Mouse (Mus musculus): ENCODE measurements around the gene Hoxa11. TPM values are rescaled to one million over a fixed set of nuclear protein-coding genes. Genes with fewer than 3 reads are reported as not detected.
A peak's percentile ranks its signal among the peaks of the same experiment; 100 is the strongest.

Hoxa11 gene
- polyA plus RNA-seq (2012; rRNA removed), result 32.6 and 41.2 TPM in 2 replicates
- polyA plus RNA-seq (2014; fragmentation: Nextera tagmentation; extraction: Ambion mirVana), result 31.1 and 39.0 TPM in 2 replicates

DNA sequence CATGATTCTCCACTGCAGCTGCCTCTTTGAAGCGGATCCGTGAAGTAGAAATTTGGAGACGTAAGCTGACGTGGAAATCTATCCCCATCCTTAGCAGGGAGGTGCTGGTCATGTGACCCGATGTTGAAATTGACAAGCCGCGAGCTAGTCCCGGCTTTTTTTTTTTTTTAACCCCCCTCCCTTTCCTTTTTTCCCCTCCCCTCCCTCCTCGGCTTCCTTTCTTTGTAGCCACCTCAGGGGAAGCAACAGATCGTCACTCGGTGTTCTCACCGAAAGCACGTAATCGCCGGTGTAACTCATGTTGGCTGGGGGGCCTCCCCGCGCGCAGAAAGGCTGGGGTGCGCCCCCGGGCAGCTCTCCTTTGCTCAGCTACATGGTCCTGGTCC, at the start of gene Hoxa11:
Gene Hoxa11 (minus strand): TSS at position 54 of the 386 bp plus-strand sequence.
- Histone ChIP-seq H3K36me3 (ENCODE audit: control insufficient read depth, insufficient read depth, low read length) (peaks cover 20% of the 10 kb centered on the region), H3K4me2 (replicated peaks; ENCODE audit: low read depth, low read length, severe bottlenecking) (peak within 1 kb of the TSS; percentile 96), H3K9me3 (ENCODE audit: control insufficient read depth, low read length) (no peaks in the 10 kb centered on the region), H3K4me1 (ENCODE audit: control insufficient read depth, insufficient read depth, low read length) (peaks cover 33% of the 10 kb centered on the region), H3K27ac (replicated peaks; ENCODE audit: low read depth, low read length) (peak within 1 kb of the TSS; percentile 98), H3K4me3 (replicated peaks; ENCODE audit: low read length) (peak within 1 kb of the TSS; percentile 90), H3K9ac (ENCODE audit: low read depth, low read length, severe bottlenecking) (peak within 1 kb of the TSS; percentile 98), H3K27me3 (ENCODE audit: control insufficient read depth, insufficient read depth, low read length) (no peaks in the 10 kb centered on the region)
- WGBS, result under 1% methylated on average over 20 of the region's 20 CpGs
- DNase-seq (ENCODE audit: low spot score) (peak; percentile 82), ATAC-seq (ENCODE audit: low FRiP score, low read depth) (peak; percentile 64)
- no peak for TF ChIP-seq POLR2A (IDR thresholded peaks at IDR 0.05; ENCODE audit: borderline replicate concordance, extremely low read depth, insufficient read depth, insufficient read length)

DNA sequence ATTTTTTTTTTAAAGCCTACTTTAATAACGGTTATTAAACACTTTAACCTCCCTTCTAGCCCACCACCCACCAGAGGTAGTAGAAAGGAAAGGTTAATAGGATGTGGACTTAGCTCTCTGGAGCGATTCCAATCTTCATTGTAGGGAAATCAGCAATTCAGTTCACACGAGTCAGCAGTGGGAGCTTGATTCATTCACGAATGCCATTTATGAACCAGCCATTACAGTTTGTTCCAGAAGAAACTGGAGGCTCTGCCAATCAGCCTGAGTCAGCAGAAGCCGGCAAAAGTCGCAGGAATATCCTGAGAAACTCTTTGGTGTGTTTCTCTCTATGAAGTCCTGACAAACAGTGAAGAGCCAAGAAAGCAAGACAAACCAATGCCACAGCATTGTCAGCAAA, 49.0 kb upstream of the Hoxa11 start:
- Histone ChIP-seq H3K4me3 (replicated peaks; ENCODE audit: low read length) (no peak overlapping the region), H3K4me2 (replicated peaks; ENCODE audit: low read depth, low read length, severe bottlenecking) (no peak overlapping the region), H3K27ac (replicated peaks; ENCODE audit: low read depth, low read length) (no peak overlapping the region), H3K9me3 (ENCODE audit: control insufficient read depth, low read length) (no peaks in the 10 kb centered on the region), H3K27me3 (ENCODE audit: control insufficient read depth, insufficient read depth, low read length) (peaks cover 20% of the 10 kb centered on the region), H3K9ac (ENCODE audit: low read depth, low read length, severe bottlenecking) (no peak overlapping the region), H3K36me3 (ENCODE audit: control insufficient read depth, insufficient read depth, low read length) (no peaks in the 10 kb centered on the region), H3K4me1 (ENCODE audit: control insufficient read depth, insufficient read depth, low read length) (peaks cover 9% of the 10 kb centered on the region)
- 73% methylated on average over 6 of the region's 6 CpGs for WGBS
- TF ChIP-seq POLR2A (IDR thresholded peaks at IDR 0.05; ENCODE audit: borderline replicate concordance, extremely low read depth, insufficient read depth, insufficient read length), result no peak
- ATAC-seq (ENCODE audit: low FRiP score, low read depth) (no peak), DNase-seq (ENCODE audit: low spot score) (no peak)

DNA sequence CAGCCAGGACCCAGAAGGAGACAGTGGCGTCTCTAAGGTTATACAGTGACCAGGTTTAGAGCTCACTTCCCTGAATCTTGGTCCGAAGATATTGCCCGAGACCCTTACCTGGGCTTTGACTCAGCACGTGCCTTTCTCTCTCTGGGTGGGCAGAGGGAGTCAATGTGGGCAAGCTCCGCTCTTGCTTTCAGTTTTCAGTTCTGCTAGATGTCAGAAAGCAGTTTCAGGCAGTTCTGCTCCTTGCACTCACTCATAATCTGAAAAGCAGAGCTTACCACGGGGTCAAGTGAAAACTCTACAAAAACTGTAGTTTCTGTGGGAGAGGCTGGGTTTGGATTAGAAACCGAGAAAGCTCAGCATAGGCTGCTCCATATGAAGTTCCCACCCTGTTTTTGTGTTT, 46.7 kb upstream of the Hoxa11 start:
- Histone ChIP-seq H3K9ac (ENCODE audit: low read depth, low read length, severe bottlenecking) (no peak overlapping the region), H3K4me2 (replicated peaks; ENCODE audit: low read depth, low read length, severe bottlenecking) (no peak overlapping the region)

DNA sequence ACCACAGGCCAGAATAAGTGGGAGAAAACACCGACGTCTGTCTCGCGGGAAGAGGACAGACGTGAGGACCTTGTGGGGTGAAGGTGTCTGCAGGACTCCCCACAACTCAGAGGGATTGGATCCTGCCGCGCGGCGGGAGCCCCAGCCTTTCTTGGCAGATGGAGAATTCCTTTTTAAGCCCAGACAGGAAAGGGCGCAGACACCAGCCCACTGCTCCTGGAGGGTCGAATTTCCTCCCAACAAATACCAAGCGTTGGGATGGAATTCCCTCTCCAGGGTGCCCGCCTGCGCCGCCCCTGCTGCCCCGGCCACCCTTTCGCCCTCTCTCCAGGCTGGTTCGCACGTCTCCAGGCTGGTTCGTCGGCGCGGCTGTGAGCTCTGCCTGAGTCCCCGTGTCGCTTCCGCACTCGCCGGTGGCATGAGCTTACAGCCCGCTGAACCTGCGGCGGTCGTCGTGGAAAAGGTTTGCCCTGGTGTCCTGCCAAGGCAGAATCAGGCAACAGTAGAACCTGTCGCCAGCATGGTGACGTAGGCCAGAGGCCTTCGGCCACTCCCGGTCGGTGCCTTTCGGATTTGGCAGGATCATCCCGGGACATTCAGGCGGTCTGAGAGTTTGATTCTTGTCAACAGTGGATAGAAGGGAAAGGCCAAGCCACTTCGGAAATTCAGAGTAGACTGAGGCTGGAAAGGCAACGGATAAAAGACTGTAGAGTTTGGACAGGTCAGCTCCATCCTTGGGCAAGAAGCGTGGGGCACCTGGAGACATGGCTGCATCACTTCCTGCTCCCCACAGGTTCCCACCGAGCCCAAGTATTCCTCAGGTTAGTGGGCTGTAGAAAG, 45.6 kb upstream of the Hoxa11 start:
- Histone ChIP-seq H3K4me2 (replicated peaks; ENCODE audit: low read depth, low read length, severe bottlenecking) (peak overlapping the region; percentile 63), H3K4me3 (replicated peaks; ENCODE audit: low read length) (peak overlapping the region; percentile 30), H3K27me3 (ENCODE audit: control insufficient read depth, insufficient read depth, low read length) (peaks cover 20% of the 10 kb centered on the region), H3K4me1 (ENCODE audit: control insufficient read depth, insufficient read depth, low read length) (peaks cover 9% of the 10 kb centered on the region), H3K27ac (replicated peaks; ENCODE audit: low read depth, low read length) (no peak overlapping the region), H3K9ac (ENCODE audit: low read depth, low read length, severe bottlenecking) (peak overlapping the region; percentile 5), H3K36me3 (ENCODE audit: control insufficient read depth, insufficient read depth, low read length) (no peaks in the 10 kb centered on the region), H3K9me3 (ENCODE audit: control insufficient read depth, low read length) (no peaks in the 10 kb centered on the region)
- peak; percentile 60; the same call in 1 of the 2 replicates for ATAC-seq (ENCODE audit: low FRiP score, low read depth)
- DNase-seq (ENCODE audit: low spot score), result no peak
- WGBS, result 3% methylated on average over 45 of the region's 45 CpGs
- TF ChIP-seq POLR2A (IDR thresholded peaks at IDR 0.05; ENCODE audit: borderline replicate concordance, extremely low read depth, insufficient read depth, insufficient read length), result no peak

More for the DNA sequence above, 46.7 kb upstream of the Hoxa11 start:
- peaks cover 9% of the 10 kb centered on the region for H3K4me1 ChIP-seq (ENCODE audit: control insufficient read depth, insufficient read depth, low read length)
- DNase-seq (ENCODE audit: low spot score) (no peak), ATAC-seq (ENCODE audit: low FRiP score, low read depth) (no peak)
- no peaks in the 10 kb centered on the region for H3K36me3 ChIP-seq (ENCODE audit: control insufficient read depth, insufficient read depth, low read length)
- H3K27me3 ChIP-seq (ENCODE audit: control insufficient read depth, insufficient read depth, low read length), result peaks cover 20% of the 10 kb centered on the region
- H3K9me3 ChIP-seq (ENCODE audit: control insufficient read depth, low read length), result no peaks in the 10 kb centered on the region
- no peak overlapping the region for H3K27ac ChIP-seq (replicated peaks; ENCODE audit: low read depth, low read length)
- no peak for TF ChIP-seq POLR2A (IDR thresholded peaks at IDR 0.05; ENCODE audit: borderline replicate concordance, extremely low read depth, insufficient read depth, insufficient read length)
- 58% methylated on average over 7 of the region's 7 CpGs for WGBS
- H3K4me3 ChIP-seq (replicated peaks; ENCODE audit: low read length), result no peak overlapping the region

DNA sequence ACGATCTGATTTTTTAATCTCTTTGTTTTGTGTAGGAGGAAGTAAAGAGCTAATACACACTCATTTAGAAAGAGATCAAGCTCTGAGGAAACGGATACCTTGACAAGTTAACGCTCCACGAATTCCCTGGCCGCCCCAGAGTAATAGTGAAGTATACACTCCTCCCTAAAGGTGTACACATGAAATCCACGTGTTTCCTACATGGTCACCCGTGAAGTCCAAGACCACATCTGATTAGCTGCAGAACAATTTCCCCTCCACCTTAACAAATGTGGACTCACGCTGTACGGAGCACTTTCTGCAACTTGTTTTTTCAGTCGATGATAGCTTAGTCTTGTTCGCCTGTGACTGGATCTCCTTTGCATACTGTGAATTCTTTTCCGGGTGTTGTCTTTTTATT, 44.6 kb upstream of the Hoxa11 start:
- H3K9ac ChIP-seq (ENCODE audit: low read depth, low read length, severe bottlenecking), result no peak overlapping the region

More for the DNA sequence above, 44.6 kb upstream of the Hoxa11 start:
- no peak for TF ChIP-seq POLR2A (IDR thresholded peaks at IDR 0.05; ENCODE audit: borderline replicate concordance, extremely low read depth, insufficient read depth, insufficient read length)
- H3K36me3 ChIP-seq (ENCODE audit: control insufficient read depth, insufficient read depth, low read length), result no peaks in the 10 kb centered on the region
- no peak overlapping the region for H3K27ac ChIP-seq (replicated peaks; ENCODE audit: low read depth, low read length)
- H3K4me2 ChIP-seq (replicated peaks; ENCODE audit: low read depth, low read length, severe bottlenecking), result peak overlapping the region; percentile 63; the same call in 1 of the 2 replicates
- ATAC-seq (ENCODE audit: low FRiP score, low read depth) (no peak), DNase-seq (ENCODE audit: low spot score) (no peak)
- peaks cover 20% of the 10 kb centered on the region for H3K27me3 ChIP-seq (ENCODE audit: control insufficient read depth, insufficient read depth, low read length)
- H3K4me1 ChIP-seq (ENCODE audit: control insufficient read depth, insufficient read depth, low read length), result peaks cover 9% of the 10 kb centered on the region
- no peaks in the 10 kb centered on the region for H3K9me3 ChIP-seq (ENCODE audit: control insufficient read depth, low read length)
- 18% methylated on average over 12 of the region's 12 CpGs for WGBS
- no peak overlapping the region for H3K4me3 ChIP-seq (replicated peaks; ENCODE audit: low read length)

Measured in limb, embryonic 14.5 days (tissue).